Mouse (Mus musculus) bone marrow, adult 2 months (tissue): ENCODE measurements around the gene Fam213a. TPM values are rescaled to one million over a fixed set of nuclear protein-coding genes. Genes with fewer than 3 reads are reported as not detected.
"Not testable (repeated sequence)": the region's sequence is repeated elsewhere in the genome, so short reads cannot be mapped to it uniquely, and the experiment has no call there.

Source experiments
- H3K27ac ChIP-seq: fragments of 200-500 bp; 2 replicates; pipeline ENCODE4 v1.5.1; 2012; ENCODE audit warnings: low read depth, mild to moderate bottlenecking, control low read depth, inconsistent platforms, low read length; ENCODE audit not compliant: control insufficient read depth, poor library complexity, insufficient read depth
- H3K4me1 ChIP-seq: fragments of 200-500 bp; 2 replicates; pipeline ENCODE4 v1.6.1; 2011; ENCODE audit warnings: low read length; ENCODE audit not compliant: control insufficient read depth, insufficient read depth
- H3K4me3 ChIP-seq: fragments of 200-500 bp; replicated peaks from 2 replicates; pipeline ENCODE3; 2011; ENCODE audit warnings: mild to moderate bottlenecking, low read depth, low read length, control low read depth; ENCODE audit not compliant: control insufficient read depth
- CTCF ChIP-seq: fragments of 200-500 bp; IDR thresholded peaks from 2 replicates; pipeline ENCODE4 v1.5.1; 2011; ENCODE audit warnings: low read length, control low read depth; ENCODE audit not compliant: control insufficient read depth, insufficient read depth
- POLR2A ChIP-seq: fragments of 200-500 bp; IDR thresholded peaks from 2 replicates; pipeline ENCODE4 v1.6.1; 2011; ENCODE audit warnings: low read depth, mild to moderate bottlenecking, control low read depth, low read length, borderline replicate concordance; ENCODE audit not compliant: control insufficient read depth
- WGBS: fragments of 180-500 bp; shearing (Covaris S2); methylation state at CpG from one replicate; pipeline ENCODE4 v1.1.7; 2018; 5-methylcytosine and 5-hydroxymethylcytosine counted together
- polyA plus RNA-seq: library from polyadenylated mRNA; stranded (reverse); fragments of >200 nt; gene quantifications from 2 replicates; pipeline ENCODE4 v1.2.4, GENCODE M21; 2011; ENCODE audit warnings: low replicate concordance; ENCODE audit not compliant: missing spikeins, insufficient read depth, insufficient read length

Gene Fam213a
- polyA plus RNA-seq: 114 and 196 TPM in 2 replicates

DNA sequence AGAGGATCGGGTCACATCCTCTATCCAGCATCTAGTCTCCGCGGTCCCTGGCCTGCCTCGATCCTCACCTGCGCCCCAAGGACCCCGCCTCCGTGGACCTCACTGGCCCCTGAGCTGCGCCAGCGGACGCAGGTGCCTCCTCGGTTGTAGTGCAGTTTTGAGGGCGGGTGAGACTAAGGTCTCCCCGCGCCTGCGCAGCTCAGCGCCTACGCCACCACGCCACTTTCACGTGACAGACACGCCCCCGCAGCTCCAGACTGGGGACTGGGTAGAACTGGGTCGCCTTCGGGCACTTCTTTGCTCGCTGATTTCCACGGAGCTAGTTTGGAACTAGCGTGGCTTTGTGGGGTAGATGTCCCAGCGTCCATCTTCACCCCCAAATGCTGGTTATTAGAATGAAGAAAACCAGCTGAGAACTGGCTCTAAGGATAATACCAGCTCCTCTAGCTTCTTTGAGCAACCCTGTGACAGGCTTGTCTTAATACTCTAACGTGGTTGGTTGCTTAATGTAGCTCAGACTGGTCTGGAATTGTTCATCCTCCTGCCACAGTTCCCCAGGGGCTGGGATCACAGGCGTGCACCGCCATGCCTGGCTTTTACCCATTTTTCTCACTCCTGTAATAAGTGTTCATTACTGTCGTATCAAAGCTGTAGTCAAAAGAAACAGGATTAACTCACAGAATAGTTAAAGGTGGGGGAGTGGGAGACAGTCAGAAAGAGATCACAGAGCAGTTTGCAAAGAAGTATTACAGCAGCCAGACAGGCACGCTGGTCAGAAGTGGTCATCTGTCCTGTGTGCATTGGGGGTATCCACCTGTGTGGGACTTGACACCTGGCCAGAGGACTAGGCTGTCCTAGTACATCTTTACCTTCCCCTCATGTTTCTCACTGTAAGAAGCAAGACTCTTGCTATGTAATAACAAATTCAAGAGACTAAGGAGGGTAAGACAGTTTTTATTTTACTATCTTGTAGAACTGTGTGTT, at the start of gene Fam213a:
Fam213a (minus strand) TSS at position 159 of the 984 bp plus-strand sequence.
- peak; percentile 87 for TF ChIP-seq POLR2A
- TF ChIP-seq CTCF: no peak
- H3K4me3 ChIP-seq: peak within 1 kb of the TSS; percentile 60
- 5% methylated on average over 32 of the region's 32 CpGs for WGBS
- no peaks in the 10 kb centered on the region for H3K4me1 ChIP-seq
- no peak within 1 kb of the TSS for H3K27ac ChIP-seq

DNA sequence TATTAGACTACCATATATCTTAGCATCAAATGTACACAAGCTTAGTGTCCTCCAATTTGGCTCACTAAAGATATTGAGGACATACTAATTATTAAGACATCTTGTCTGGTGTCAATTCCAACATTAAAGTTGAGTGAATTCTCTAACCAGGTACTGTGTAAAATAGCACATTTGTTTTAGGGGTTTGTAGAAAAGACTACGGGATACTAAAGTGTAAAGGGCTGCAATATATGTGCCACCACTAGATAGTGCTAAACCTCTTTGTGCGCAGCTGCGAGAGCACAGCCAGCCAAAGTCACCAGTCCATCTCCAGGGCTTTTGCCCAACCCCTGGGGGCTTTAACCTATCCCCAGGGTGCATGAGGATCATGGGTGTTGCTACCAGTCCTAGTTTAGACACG, 39.6 kb upstream of the Fam213a start:
- WGBS: 29% methylated on average over 3 of the region's 4 CpGs
- not testable (repeated sequence) for H3K27ac ChIP-seq, H3K4me1 ChIP-seq, H3K4me3 ChIP-seq

DNA sequence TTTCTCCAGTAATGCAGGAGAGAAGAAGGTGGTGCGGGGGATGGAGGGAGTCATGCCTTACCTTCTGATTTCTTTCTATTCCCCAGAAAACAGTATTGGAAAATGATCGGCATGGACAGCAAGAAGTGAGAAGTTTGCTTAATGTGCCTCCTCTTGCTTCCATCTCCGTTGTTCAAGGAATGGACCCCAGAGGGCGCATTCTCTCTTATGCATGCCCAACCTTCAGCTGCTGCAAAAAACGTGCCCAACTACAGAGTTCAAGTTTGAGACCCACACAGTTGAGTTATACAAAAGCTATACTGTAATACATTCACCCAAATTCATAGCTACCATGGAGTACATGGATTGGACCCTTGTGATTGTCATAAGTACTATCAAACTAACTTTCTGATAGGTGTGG, 38.9 kb upstream of the Fam213a start:
- Histone ChIP-seq H3K4me1 (no peaks in the 10 kb centered on the region), H3K4me3 (no peak overlapping the region), H3K27ac (no peak overlapping the region)
- no peak for TF ChIP-seq POLR2A
- TF ChIP-seq CTCF: no peak
- 50% methylated on average over 5 of the region's 5 CpGs for WGBS

DNA sequence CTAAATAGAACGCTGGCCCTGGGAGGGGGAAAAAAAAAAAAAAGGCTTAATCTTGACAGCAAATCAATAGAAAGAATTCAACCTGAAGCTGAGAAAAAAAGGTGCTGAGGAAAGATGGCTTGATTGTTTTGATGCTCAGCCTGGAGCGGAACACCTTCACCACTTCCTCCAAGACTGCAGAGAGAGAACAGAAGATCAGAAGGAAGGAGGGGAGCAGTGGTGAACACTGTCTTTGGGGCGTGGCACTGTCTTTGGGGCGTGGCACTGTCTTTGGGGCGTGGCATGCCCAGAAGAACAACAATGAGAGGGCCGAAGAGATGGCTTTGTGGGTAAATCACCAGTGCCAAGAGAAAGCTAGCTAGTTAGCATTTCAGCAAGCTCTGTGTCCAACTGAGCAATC, 36.9 kb upstream of the Fam213a start:
- no peak overlapping the region for H3K27ac ChIP-seq
- 75% methylated on average over 6 of the region's 6 CpGs for WGBS
- no peaks in the 10 kb centered on the region for H3K4me1 ChIP-seq
- H3K4me3 ChIP-seq: no peak overlapping the region
- TF ChIP-seq POLR2A (no peak), CTCF (no peak)

DNA sequence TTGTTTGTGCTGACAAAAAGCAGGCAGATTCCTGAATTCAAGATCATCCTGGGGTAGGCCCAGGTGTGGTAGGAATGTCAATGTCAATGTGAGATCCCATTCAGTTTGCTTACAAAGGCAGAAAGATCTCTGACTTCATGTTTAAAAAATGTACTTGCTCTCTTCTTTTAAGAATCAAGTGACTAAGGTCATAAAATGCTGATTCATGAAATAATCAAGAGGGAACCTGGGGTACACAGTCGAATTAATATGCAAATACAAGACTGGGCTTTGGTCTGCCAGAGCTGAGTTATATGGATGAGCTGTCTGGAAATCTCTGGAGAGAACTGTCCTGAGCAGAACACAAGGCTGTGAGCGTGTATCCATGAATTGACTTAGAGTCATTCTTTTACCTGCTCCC, 33.8 kb upstream of the Fam213a start:
- WGBS: 69% methylated on average over 2 of the region's 2 CpGs
- no peak overlapping the region for H3K27ac ChIP-seq
- no peak for TF ChIP-seq CTCF
- TF ChIP-seq POLR2A: no peak
- H3K4me3 ChIP-seq: no peak overlapping the region
- no peaks in the 10 kb centered on the region for H3K4me1 ChIP-seq

DNA sequence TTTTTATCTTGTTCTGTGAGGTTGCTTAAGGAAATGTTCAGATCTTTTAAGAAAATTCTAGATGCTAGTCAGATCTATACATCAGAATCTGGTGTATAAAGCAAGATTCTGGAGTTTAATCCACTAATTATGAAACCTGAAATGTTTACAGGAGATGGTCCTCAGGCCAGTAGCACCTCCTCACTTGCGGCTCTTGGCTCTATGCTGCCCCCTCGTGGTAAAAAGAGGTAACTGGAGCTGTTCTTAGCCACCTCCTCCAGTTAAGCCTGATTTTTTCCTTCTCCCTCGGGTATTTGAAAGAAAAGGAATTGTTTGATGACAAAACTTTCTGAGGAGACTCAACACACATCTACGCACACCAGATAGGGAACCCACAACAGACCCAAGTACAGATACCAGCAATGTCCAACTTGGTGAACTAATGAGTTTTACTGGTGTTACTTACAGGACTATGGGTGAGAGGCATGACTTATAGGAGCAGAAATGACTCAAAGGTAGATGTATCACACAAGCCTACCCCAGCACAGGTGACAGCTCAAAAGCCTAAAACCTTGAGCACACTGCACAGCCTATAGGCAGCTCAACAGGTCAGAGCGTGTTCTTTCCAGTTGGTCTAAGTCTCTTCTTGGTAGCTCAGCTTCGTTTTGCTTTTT, 21.7 kb upstream of the Fam213a start:
- H3K4me3 ChIP-seq: no peak overlapping the region
- TF ChIP-seq POLR2A (no peak), CTCF (peak; percentile 88)
- H3K27ac ChIP-seq: no peak overlapping the region
- 28% methylated on average over 6 of the region's 6 CpGs for WGBS
- no peaks in the 10 kb centered on the region; the same call in 1 of the 2 replicates for H3K4me1 ChIP-seq

DNA sequence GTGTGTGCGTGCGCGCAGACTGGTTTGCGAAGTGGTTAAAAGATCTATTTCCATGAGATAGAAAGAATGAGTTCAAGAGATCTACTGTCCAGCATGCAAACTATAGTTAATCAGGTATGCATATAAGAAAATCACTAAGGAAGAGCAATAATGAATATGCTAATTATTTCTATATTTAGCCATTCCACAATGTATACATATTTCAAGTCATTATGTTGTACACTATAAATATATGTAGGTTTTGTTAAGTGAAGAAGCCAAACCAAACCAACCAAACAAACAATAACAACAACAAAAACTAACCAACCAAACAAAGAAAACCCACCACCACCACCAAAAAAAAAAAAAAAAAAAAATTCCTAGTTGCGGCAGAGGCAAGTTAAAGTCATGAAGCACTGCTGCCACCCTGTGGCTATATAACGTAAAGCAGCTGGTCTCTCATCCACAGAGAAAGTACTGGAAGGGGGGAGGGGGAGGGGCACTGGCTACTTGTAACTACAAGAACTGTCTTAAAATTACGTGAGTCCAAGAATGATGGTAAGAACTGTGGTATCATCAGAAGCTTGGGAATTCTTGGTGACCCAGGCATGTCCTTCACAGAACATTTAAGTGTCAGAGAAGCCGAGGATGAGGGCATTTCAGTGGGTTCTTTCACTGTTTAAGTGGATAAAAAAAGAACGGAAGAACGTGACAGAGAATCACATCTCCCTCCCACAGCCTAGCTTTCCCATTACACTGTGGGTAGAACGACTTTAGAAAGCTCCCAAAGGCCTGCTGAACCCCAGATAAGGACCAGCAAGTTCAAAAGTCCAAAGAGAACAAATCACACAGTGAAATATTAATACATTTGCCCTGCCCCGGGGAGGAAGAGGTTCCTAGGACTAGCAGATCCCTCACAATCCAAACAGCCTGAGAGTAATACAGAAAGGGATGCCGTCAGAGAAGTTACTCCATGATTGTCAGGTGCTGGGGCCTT, 19.8 kb upstream of the Fam213a start:
- Histone ChIP-seq H3K27ac (no peak overlapping the region), H3K4me3 (no peak overlapping the region), H3K4me1 (no peaks in the 10 kb centered on the region; the same call in 1 of the 2 replicates)
- TF ChIP-seq POLR2A (no peak), CTCF (peak; percentile 38; the same call in 1 of the 2 replicates)
- 55% methylated on average over 13 of the region's 13 CpGs for WGBS
